Mouse (Mus musculus) testis, adult 2 months (tissue): Measurements from ENCODE around the gene Tjap1. TPM values are rescaled to one million over a fixed set of nuclear protein-coding genes. Genes with fewer than 3 reads are reported as not detected.

Experiments used
- H3K27ac ChIP-seq: fragments of 200-500 bp; 2 replicates; pipeline ENCODE4 v1.5.1; 2012; ENCODE audit warnings: low read depth, low read length; ENCODE audit not compliant: control insufficient read depth, insufficient read depth
- H3K27me3 ChIP-seq: fragments of 200-500 bp; 2 replicates; pipeline ENCODE4 v1.6.1; 2012; ENCODE audit warnings: mild to moderate bottlenecking, low read length, moderate library complexity; ENCODE audit not compliant: control insufficient read depth, insufficient read depth
- H3K36me3 ChIP-seq: fragments of 200-500 bp; 2 replicates; pipeline ENCODE4 v1.6.1; 2012; ENCODE audit warnings: mild to moderate bottlenecking, low read length; ENCODE audit not compliant: control insufficient read depth, insufficient read depth
- H3K4me1 ChIP-seq: fragments of 200-500 bp; 2 replicates; pipeline ENCODE4 v1.6.1; 2012; ENCODE audit warnings: low read length; ENCODE audit not compliant: control insufficient read depth, insufficient read depth
- H3K4me3 ChIP-seq: fragments of 200-500 bp; 2 replicates; pipeline ENCODE4 v1.5.1; 2012; ENCODE audit warnings: low read depth, mild to moderate bottlenecking, low read length, moderate library complexity, mixed read lengths; ENCODE audit not compliant: control insufficient read depth
- CTCF ChIP-seq: fragments of 200-500 bp; IDR thresholded peaks from 2 replicates; pipeline ENCODE4 v1.5.1; 2012; ENCODE audit warnings: low read depth, mild to moderate bottlenecking, inconsistent platforms, low read length, moderate library complexity; ENCODE audit not compliant: control insufficient read depth, insufficient read depth, insufficient replicate concordance
- POLR2A ChIP-seq: fragments of 200-500 bp; IDR thresholded peaks from 2 replicates; pipeline ENCODE4 v1.6.1; 2012; ENCODE audit warnings: low read depth, mild to moderate bottlenecking, inconsistent platforms, low read length, moderate library complexity; ENCODE audit not compliant: control insufficient read depth
- polyA plus RNA-seq: library from polyadenylated mRNA; depleted of rRNA; stranded (reverse); fragments of >200 nt; gene quantifications from 2 replicates; pipeline ENCODE4 v1.2.3, GENCODE M21; 2012

Gene Tjap1
- polyA plus RNA-seq, 1 experiment: 33.1 TPM

- TF ChIP-seq POLR2A: no peak
- no peak for TF ChIP-seq CTCF
- H3K27me3 ChIP-seq: peaks cover 3% of the 10 kb centered on the region; the same call in 1 of the 2 replicates
- H3K4me1 ChIP-seq: peaks cover 15% of the 10 kb centered on the region
- no peak overlapping the region for H3K27ac ChIP-seq
- no peak overlapping the region for H3K4me3 ChIP-seq
- H3K36me3 ChIP-seq: no peaks in the 10 kb centered on the region
Observed at GRCm38 (mm10) chr17:46297028-46297363, 14.2 kb upstream of the Tjap1 start.

DNA sequence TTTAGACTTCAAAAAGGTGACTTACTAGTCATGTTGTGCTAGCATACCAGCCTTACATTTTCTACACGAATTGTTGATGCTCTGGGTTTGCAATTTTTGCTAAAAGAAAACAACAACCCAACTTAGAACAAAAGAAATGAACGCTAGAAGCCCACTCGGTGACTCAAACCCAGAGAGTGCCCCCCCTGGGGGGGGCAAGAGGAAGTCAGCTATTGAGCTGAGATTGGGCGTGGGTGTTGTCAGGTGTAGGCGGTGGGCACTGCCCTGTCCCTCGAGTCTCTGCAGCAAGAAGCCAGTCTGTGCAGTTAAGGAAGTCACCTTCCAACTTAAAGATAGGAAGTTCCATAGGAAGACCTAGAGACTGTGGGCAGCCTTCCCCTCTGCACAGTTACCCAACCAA lies 13.8 kb upstream of the Tjap1 start:
- Histone ChIP-seq H3K27me3 (peaks cover 3% of the 10 kb centered on the region; the same call in 1 of the 2 replicates), H3K27ac (no peak overlapping the region), H3K4me1 (peaks cover 15% of the 10 kb centered on the region), H3K4me3 (no peak overlapping the region), H3K36me3 (no peaks in the 10 kb centered on the region)
- TF ChIP-seq POLR2A (no peak), CTCF (no peak)

DNA sequence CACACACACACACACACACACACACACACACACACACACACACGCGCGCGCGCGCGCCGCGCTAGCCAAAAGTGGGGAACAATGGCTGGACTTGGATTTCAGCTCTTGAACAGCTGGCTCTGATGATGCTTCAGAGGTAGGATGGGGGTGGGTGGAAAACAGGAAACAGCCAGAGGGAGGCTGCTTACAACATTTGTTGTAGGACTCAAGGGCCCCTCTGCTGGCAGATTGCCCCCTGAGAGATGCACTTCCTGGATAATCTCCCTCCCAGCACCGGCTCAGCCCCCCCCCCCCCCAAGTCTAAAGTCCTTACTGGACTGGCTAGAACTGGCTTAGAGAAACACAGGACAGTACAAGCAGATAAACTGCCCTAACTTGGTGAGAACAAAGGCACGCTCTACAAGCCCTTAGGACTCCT lies 4.9 kb upstream of the Tjap1 start:
- Histone ChIP-seq H3K36me3 (no peaks in the 10 kb centered on the region), H3K4me3 (no peak overlapping the region), H3K27ac (no peak overlapping the region), H3K27me3 (no peaks in the 10 kb centered on the region), H3K4me1 (peaks cover 8% of the 10 kb centered on the region)
- TF ChIP-seq POLR2A: no peak
- TF ChIP-seq CTCF: no peak

GRCm38 (mm10) chr17:46285407-46285806 lies 2.6 kb upstream of the Tjap1 start:
- H3K4me3 ChIP-seq: no peak overlapping the region
- H3K36me3 ChIP-seq: no peaks in the 10 kb centered on the region
- no peak for TF ChIP-seq CTCF
- TF ChIP-seq POLR2A: no peak
- no peak overlapping the region for H3K27ac ChIP-seq
- H3K27me3 ChIP-seq: no peaks in the 10 kb centered on the region
- H3K4me1 ChIP-seq: peaks cover 13% of the 10 kb centered on the region

DNA sequence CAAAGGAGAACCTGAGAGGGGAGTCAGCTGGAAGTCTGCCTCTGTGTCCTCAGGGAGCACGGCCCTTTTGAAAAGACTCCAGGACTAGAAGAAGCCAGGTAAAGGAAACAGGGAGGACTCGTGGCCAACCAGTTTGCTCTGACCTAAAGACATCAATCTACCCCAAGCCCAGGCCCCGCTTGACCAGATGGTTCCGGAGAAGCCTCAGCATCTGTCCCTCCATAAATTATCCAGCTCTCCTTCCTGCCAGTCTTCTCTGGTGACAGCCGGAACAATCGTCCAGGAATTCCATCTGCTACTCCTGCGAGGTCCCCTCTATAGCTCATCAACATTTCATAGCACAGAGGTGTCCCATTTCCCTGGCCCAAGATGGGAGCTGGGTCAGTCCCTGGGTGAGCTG lies 1.8 kb upstream of the Tjap1 start:
- Histone ChIP-seq H3K4me1 (peaks cover 13% of the 10 kb centered on the region), H3K36me3 (no peaks in the 10 kb centered on the region), H3K4me3 (no peak overlapping the region), H3K27ac (no peak overlapping the region), H3K27me3 (no peaks in the 10 kb centered on the region)
- no peak for TF ChIP-seq CTCF
- no peak for TF ChIP-seq POLR2A

GRCm38 (mm10) chr17:46283911-46284310 lies 1.1 kb upstream of the Tjap1 start:
- H3K27me3 ChIP-seq: no peaks in the 10 kb centered on the region
- TF ChIP-seq POLR2A (no peak), CTCF (no peak)
- H3K4me1 ChIP-seq: peaks cover 13% of the 10 kb centered on the region
- H3K36me3 ChIP-seq: no peaks in the 10 kb centered on the region
- no peak overlapping the region for H3K27ac ChIP-seq
- H3K4me3 ChIP-seq: peak overlapping the region; percentile 76

DNA sequence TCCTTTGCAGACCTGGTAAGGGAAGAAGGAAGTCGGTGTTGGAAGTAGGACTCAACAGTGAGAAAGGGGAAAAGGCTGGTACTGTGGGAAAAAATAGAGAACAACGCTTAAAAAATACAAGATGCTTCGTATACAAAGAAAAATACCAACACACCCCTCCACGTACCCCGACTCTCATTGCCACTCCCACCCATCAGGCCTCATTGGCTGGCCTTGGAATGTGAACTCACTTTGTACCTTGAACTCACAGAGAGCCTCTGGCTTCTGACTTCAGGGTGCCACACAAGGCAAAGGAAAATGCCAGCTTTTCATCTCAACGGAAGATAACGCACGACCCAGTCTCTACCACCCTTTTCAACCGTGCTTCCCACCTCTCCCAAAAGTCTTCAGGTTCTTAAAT lies 314 bp upstream of the Tjap1 start:
- Histone ChIP-seq H3K27me3 (no peaks in the 10 kb centered on the region), H3K4me3 (peak overlapping the region; percentile 83), H3K4me1 (peaks cover 13% of the 10 kb centered on the region), H3K27ac (peak overlapping the region; percentile 88), H3K36me3 (no peaks in the 10 kb centered on the region)
- TF ChIP-seq CTCF (no peak), POLR2A (no peak; the same call in 1 of the 2 replicates)
